Mouse (Mus musculus) forebrain, embryonic 11.5 days (tissue): ENCODE results near the gene Tshz3. TPM values are rescaled to one million over a fixed set of nuclear protein-coding genes. Genes with fewer than 3 reads are reported as not detected.

Experiments
- ATAC-seq: fragments of 200-750 bp; cut with Nextera tagmentation; replicated peaks from 2 replicates; pipeline ENCODE4 v1.8.0; 2017; ENCODE audit warnings: moderate TSS enrichment; ENCODE audit not compliant: low FRiP score
- DNase-seq: peaks from one replicate; pipeline ENCODE4 v3.0.0-alpha.2; 2017; ENCODE audit warnings: low spot score
- H3K27ac ChIP-seq: fragments of 300-500 bp; sonication (generic); 2 replicates; pipeline ENCODE4 v1.5.1; 2014; ENCODE audit warnings: low read depth, low read length
- H3K27me3 ChIP-seq: fragments of 300-500 bp; sonication (generic); 2 replicates; pipeline ENCODE4 v1.6.1; 2014; ENCODE audit warnings: mild to moderate bottlenecking, low read length, mixed read lengths; ENCODE audit not compliant: control insufficient read depth, insufficient read depth
- H3K36me3 ChIP-seq: fragments of 300-500 bp; sonication (generic); 2 replicates; pipeline ENCODE4 v1.6.1; 2014; ENCODE audit warnings: mild to moderate bottlenecking, low read length, moderate library complexity, mixed read lengths; ENCODE audit not compliant: control insufficient read depth, insufficient read depth
- H3K4me1 ChIP-seq: fragments of 300-500 bp; sonication (generic); replicated peaks from 2 replicates; pipeline ENCODE4 v1.6.1; 2014; ENCODE audit warnings: low read length, mixed read lengths; ENCODE audit not compliant: control insufficient read depth, insufficient read depth
- H3K4me2 ChIP-seq: fragments of 300-500 bp; sonication (generic); 2 replicates; pipeline ENCODE4 v1.6.1; 2014; ENCODE audit warnings: low read depth, mild to moderate bottlenecking, low read length, moderate library complexity, mixed read lengths; ENCODE audit not compliant: severe bottlenecking
- H3K4me3 ChIP-seq: fragments of 300-500 bp; sonication (generic); 2 replicates; pipeline ENCODE4 v1.5.1; 2014; ENCODE audit warnings: low read depth, low read length
- H3K9ac ChIP-seq: fragments of 300-500 bp; sonication (generic); 2 replicates; pipeline ENCODE4 v1.6.1; 2014; ENCODE audit warnings: low read length
- H3K9me3 ChIP-seq: fragments of 300-500 bp; sonication (generic); 2 replicates; pipeline ENCODE4 v1.6.1; 2016; ENCODE audit warnings: low read length, mixed read lengths; ENCODE audit not compliant: control insufficient read depth
- WGBS: fragments of 180-500 bp; shearing (Covaris S2); extraction: QIAGEN DNeasy Blood & Tissue Kit; methylation state at CpG from one replicate; pipeline ENCODE4 v1.1.7; 2014; 5-methylcytosine and 5-hydroxymethylcytosine counted together
- polyA plus RNA-seq: library from polyadenylated mRNA; unstranded; fragments of >200 nt; fragmentation: Nextera tagmentation; extraction: Ambion mirVana; gene quantifications from 2 replicates; pipeline ENCODE4 v1.2.1, GENCODE M21; 2014

Gene Tshz3
- 9.3 and 10.0 TPM in 2 replicates for polyA plus RNA-seq

GRCm38 (mm10) chr7:36697856-36698588, at the start of gene Tshz3:
Gene Tshz3 (plus strand): TSS chr7:36698118.
- Histone ChIP-seq H3K4me1 (peaks cover 12% of the 10 kb centered on the region; the same call in 1 of the 2 replicates), H3K36me3 (no peaks in the 10 kb centered on the region), H3K27me3 (peaks cover 26% of the 10 kb centered on the region), H3K9me3 (no peaks in the 10 kb centered on the region), H3K27ac (peak within 1 kb of the TSS; percentile 53), H3K9ac (peak within 1 kb of the TSS; percentile 77), H3K4me3 (peak within 1 kb of the TSS; percentile 79), H3K4me2 (peak within 1 kb of the TSS; percentile 99)
- 0% methylated on average over 49 of the region's 88 CpGs for WGBS
- DNase-seq (peak; percentile 75), ATAC-seq (peak; percentile 60)

DNA sequence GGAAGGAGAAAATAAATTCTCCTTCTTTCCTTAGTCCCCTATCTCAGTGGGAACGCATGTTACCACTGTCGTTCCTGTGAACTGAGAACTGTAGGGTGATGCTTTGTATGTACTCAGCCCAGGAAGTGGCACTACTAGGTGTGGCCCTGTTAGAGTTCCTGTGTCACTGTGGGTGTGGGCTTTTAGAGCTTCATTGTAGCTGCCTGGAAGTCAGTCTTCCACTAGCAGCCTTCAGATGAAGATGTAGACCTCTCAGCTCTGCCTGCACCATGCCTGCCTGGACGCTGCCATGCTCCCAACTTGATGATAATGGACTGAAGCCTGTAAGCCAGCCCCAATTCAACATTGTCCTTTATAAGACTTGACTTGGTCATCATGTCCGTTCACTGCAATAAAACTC, 42.0 kb upstream of the Tshz3 start:
- Histone ChIP-seq H3K9me3 (no peaks in the 10 kb centered on the region), H3K36me3 (no peaks in the 10 kb centered on the region), H3K4me2 (no peak overlapping the region), H3K9ac (no peak overlapping the region), H3K4me1 (no peaks in the 10 kb centered on the region; the same call in 1 of the 2 replicates), H3K27ac (no peak overlapping the region), H3K27me3 (no peaks in the 10 kb centered on the region), H3K4me3 (no peak overlapping the region)
- DNase-seq: no peak
- 96% methylated on average over 4 of the region's 4 CpGs for WGBS
- no peak for ATAC-seq

GRCm38 (mm10) chr7:36656401-36656800, 41.5 kb upstream of the Tshz3 start:
- Histone ChIP-seq H3K36me3 (no peaks in the 10 kb centered on the region), H3K9me3 (no peaks in the 10 kb centered on the region), H3K4me3 (no peak overlapping the region), H3K27me3 (no peaks in the 10 kb centered on the region), H3K27ac (no peak overlapping the region), H3K4me1 (no peaks in the 10 kb centered on the region; the same call in 1 of the 2 replicates), H3K9ac (no peak overlapping the region), H3K4me2 (no peak overlapping the region)
- ATAC-seq: no peak
- DNase-seq: no peak

DNA sequence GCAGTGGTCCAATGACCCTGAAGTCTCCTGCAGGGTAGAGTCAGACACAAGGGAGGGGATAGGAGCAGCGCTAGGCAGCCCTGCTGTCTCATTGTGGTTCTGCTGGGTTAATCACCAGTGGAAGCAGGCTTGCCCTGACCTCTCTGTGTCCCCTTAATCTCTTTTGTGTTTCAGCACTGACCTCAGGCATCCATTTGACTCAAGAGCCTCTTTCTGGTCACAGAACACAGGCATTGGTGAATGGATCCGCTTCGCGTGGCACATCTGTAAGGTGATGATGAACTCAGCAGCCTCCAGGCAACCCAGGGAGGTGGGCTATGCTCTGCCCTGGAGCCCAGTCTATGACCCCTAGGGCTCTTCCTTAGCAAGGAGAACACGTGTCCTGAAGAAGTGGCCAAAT, 39.6 kb upstream of the Tshz3 start:
- ATAC-seq (no peak), DNase-seq (no peak)
- Histone ChIP-seq H3K4me3 (no peak overlapping the region), H3K4me1 (no peaks in the 10 kb centered on the region; the same call in 1 of the 2 replicates), H3K9ac (no peak overlapping the region), H3K27me3 (no peaks in the 10 kb centered on the region), H3K27ac (no peak overlapping the region), H3K36me3 (no peaks in the 10 kb centered on the region), H3K4me2 (no peak overlapping the region), H3K9me3 (no peaks in the 10 kb centered on the region)
- 4% methylated on average over 5 of the region's 5 CpGs for WGBS

DNA sequence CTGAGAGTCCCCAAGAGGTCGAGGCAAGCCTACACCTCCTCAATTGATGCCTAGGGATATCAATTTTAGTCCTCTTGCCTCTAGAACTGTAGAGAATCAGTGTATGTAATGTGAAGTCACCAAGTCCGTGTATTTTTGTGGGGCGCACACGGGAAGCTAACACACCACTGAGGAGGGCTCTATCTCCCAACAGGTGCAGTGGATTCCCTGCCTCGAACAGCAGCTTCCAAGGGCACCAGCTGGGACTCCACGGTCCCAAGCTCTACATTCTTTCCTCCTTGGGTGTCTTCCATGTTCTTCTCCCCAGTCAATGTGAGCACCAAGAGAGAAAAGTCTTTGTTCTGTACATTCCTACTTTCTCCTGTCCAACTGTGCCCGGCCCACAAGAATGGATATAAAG, 38.7 kb upstream of the Tshz3 start:
- DNase-seq: no peak
- no peak overlapping the region for H3K4me2 ChIP-seq
- no peak overlapping the region for H3K4me3 ChIP-seq
- H3K9me3 ChIP-seq: no peaks in the 10 kb centered on the region
- 87% methylated on average over 7 of the region's 7 CpGs for WGBS
- no peaks in the 10 kb centered on the region for H3K36me3 ChIP-seq
- no peak overlapping the region for H3K9ac ChIP-seq
- H3K27ac ChIP-seq: no peak overlapping the region
- no peaks in the 10 kb centered on the region for H3K27me3 ChIP-seq
- H3K4me1 ChIP-seq: no peaks in the 10 kb centered on the region; the same call in 1 of the 2 replicates
- ATAC-seq: no peak

DNA sequence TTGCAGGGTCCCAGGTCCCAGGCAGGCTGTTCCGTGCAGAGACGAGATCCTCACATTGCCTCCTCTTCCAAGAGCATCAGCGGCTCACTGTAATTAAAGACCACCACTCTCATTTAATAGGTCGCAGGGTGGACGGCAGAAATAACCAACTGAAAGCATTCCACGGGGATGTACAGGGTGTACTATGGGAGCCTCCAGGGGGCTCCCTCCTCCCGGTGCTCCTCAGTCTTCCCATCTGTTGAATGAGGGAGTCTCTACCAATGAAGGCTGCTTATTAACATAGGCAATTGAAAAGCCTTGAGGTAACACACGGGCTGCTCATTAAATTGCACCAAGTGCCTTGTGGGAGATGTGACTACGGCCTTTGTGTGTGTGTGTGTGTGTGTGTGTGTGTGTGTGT, 37.3 kb upstream of the Tshz3 start:
- ATAC-seq: no peak
- no peak for DNase-seq
- Histone ChIP-seq H3K36me3 (no peaks in the 10 kb centered on the region), H3K4me1 (no peaks in the 10 kb centered on the region; the same call in 1 of the 2 replicates), H3K27me3 (no peaks in the 10 kb centered on the region), H3K4me2 (no peak overlapping the region), H3K9ac (no peak overlapping the region), H3K4me3 (no peak overlapping the region), H3K9me3 (no peaks in the 10 kb centered on the region), H3K27ac (no peak overlapping the region)
- WGBS: 75% methylated on average over 9 of the region's 9 CpGs

DNA sequence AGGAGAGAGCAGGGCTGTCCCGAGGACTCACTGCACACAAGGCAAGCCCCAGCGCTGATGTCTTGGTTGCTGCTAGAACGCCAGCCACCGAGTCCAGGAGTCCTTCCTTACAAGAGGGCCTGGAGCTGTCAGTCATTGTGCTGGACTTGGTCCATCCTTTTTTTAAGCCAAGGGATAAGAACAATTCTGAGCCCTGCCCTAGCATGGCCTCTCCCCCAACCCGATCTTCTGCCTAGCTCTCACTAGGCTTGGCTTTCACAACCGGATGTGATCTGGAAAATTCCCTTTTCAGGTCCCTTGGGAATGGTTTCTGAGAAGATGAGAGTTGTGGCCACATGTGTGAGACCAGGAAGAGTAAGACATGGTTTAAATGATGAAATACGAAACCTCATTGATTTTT, 34.5 kb upstream of the Tshz3 start:
- no peaks in the 10 kb centered on the region for H3K27me3 ChIP-seq
- no peak overlapping the region for H3K4me3 ChIP-seq
- no peak overlapping the region for H3K4me2 ChIP-seq
- H3K9me3 ChIP-seq: no peaks in the 10 kb centered on the region
- ATAC-seq: no peak
- H3K4me1 ChIP-seq: no peaks in the 10 kb centered on the region; the same call in 1 of the 2 replicates
- no peak overlapping the region for H3K9ac ChIP-seq
- no peak overlapping the region for H3K27ac ChIP-seq
- 85% methylated on average over 7 of the region's 7 CpGs for WGBS
- H3K36me3 ChIP-seq: no peaks in the 10 kb centered on the region
- no peak for DNase-seq

- no peak for DNase-seq
- 74% methylated on average over 5 of the region's 5 CpGs for WGBS
- H3K4me1 ChIP-seq: no peaks in the 10 kb centered on the region
Measured at GRCm38 (mm10) chr7:36667767-36668166, 30.2 kb upstream of the Tshz3 start.

DNA sequence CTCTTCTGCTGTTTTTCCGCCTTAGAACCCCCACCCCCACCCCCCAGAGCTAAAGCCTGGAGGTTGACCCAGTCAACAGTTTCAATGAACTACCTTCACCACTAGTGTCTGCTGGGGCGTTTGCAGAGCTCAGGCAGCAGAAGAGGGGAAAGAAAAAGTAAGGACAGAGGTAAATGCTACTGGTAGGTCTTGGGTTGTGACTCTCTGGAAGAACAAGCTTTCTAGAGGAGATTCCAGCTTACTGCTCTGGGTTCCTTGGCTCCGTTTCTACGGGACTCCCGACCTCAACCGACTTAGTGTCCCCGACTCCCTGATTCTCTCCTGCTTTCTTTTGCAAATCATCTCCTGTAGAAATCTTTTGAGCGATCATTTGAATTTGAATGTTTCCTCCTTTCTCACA, 19.9 kb upstream of the Tshz3 start:
- H3K9me3 ChIP-seq: no peaks in the 10 kb centered on the region
- no peaks in the 10 kb centered on the region for H3K36me3 ChIP-seq
- H3K9ac ChIP-seq: no peak overlapping the region
- H3K4me1 ChIP-seq: peaks cover 11% of the 10 kb centered on the region
- DNase-seq: no peak
- no peak overlapping the region for H3K4me3 ChIP-seq
- peaks cover 8% of the 10 kb centered on the region; the same call in 1 of the 2 replicates for H3K27me3 ChIP-seq
- H3K27ac ChIP-seq: no peak overlapping the region
- peak overlapping the region; percentile 48; the same call in 1 of the 2 replicates for H3K4me2 ChIP-seq
- WGBS: 12% methylated on average over 8 of the region's 8 CpGs
- ATAC-seq: no peak

More at GRCm38 (mm10) chr7:36667767-36668166, 30.2 kb upstream of the Tshz3 start:
- H3K9ac ChIP-seq: no peak overlapping the region
- H3K27ac ChIP-seq: no peak overlapping the region
- no peak overlapping the region for H3K4me3 ChIP-seq
- H3K4me2 ChIP-seq: no peak overlapping the region
- H3K36me3 ChIP-seq: no peaks in the 10 kb centered on the region
- H3K9me3 ChIP-seq: no peaks in the 10 kb centered on the region
- H3K27me3 ChIP-seq: no peaks in the 10 kb centered on the region
- no peak for ATAC-seq
